Mouse (Mus musculus): ENCODE data around the gene Gm21913. TPM values are rescaled to one million over a fixed set of nuclear protein-coding genes. Genes with fewer than 3 reads are reported as not detected.
"Not testable (repeated sequence)": the region's sequence is repeated elsewhere in the genome, so short reads cannot be mapped to it uniquely, and the experiment has no call there.

The Gm21913 gene
- polyA plus RNA-seq (2011; ENCODE audit: insufficient read depth, insufficient read length, low read depth, missing spikeins): not detected in 2 replicates

DNA sequence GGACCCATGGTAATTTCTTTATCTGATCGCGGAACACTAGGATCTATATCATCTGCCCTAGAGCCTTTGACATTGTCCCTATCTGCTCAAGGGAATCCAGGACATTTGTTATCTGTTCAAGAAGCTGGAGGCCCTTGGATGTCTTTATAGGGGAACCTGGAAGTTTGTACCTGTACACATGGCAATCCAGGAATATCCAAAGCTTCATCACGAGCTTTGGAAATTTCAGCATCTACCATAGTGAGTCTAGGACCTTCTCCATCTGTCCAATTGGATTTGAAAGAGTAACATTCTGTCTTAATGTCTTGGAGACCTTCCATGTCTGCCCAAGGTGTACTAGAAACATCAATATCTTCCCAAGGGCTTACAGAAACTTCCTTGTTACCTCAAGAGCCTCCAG is at the start of gene Gm21913:
Gm21913 (plus strand) TSS at position 301 of the 400 bp plus-strand sequence.
- H3K4me3 ChIP-seq (ENCODE audit: low read depth, low read length); H3K4me1 ChIP-seq (ENCODE audit: control insufficient read depth, insufficient read depth, low read length); H3K27ac ChIP-seq (ENCODE audit: insufficient read depth, low read length); H3K36me3 ChIP-seq (ENCODE audit: control insufficient read depth, insufficient read depth, low read length, poor library complexity, severe bottlenecking); H3K27me3 ChIP-seq (ENCODE audit: control insufficient read depth, insufficient read depth, low read length, poor library complexity, severe bottlenecking); H3K9ac ChIP-seq (ENCODE audit: low read depth, poor library complexity, severe bottlenecking); H3K9me3 ChIP-seq (replicated peaks; ENCODE audit: control insufficient read depth, insufficient read depth, low read length, poor library complexity, severe bottlenecking): not testable (repeated sequence)

Other genes starting within 250 kb of the Gm21913 start
- not detected in 2 replicates for gene Gm29110, start 153.4 kb upstream of the Gm21913 start, polyA plus RNA-seq (2011; ENCODE audit: insufficient read depth, insufficient read length, low read depth, missing spikeins)

Measured in ES-Bruce4 (cell line).